Mouse (Mus musculus) lung, adult 2 months (tissue): ENCODE measurements around the gene 1700001O22Rik.

Source experiments
- CTCF ChIP-seq: fragments of 200-500 bp; IDR thresholded peaks from 2 replicates; pipeline ENCODE4 v1.5.1; 2011; ENCODE audit warnings: mild to moderate bottlenecking, low read length, control low read depth; ENCODE audit not compliant: insufficient read depth
- POLR2A ChIP-seq: fragments of 200-500 bp; IDR thresholded peaks from 2 replicates; pipeline ENCODE4 v1.6.1; 2011; ENCODE audit warnings: low read depth, mild to moderate bottlenecking, control low read depth, low read length, borderline replicate concordance; ENCODE audit errors: extremely low read depth

DNA sequence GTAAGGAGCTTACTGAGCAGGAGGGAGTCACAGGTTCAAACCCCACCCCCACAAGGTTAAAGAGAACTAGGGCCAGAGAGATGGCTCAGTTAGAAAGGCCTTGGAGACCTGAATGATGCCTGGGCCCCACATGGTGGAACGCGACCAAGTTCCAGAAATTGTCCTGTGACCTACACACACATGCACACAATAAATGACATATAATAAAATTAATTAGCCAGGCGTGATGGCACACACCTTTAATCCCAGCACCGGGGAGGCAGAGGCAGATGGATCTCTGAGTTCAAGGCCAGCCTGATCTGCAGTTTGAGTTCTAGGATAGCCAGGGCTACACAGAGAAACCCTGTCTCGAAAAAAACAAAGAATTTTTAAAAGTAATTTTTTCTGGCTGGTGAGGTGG lies 51.0 kb downstream of the 1700001O22Rik start:
- TF ChIP-seq CTCF (no peak), POLR2A (no peak)
